Mouse (Mus musculus): ENCODE data around the gene Slc26a5. TPM values are rescaled to one million over a fixed set of nuclear protein-coding genes. Genes with fewer than 3 reads are reported as not detected.

The Slc26a5 gene
- total and polyA plus RNA-seq, 3 experiments = not detected

- no peak for TF ChIP-seq POLR2AphosphoS5 (IDR thresholded peaks at IDR 0.05; ENCODE audit: borderline replicate concordance, low read depth, low read length)
- no peak for TF ChIP-seq E2F4 (IDR thresholded peaks at IDR 0.05; ENCODE audit: borderline replicate concordance, low read depth, low read length)
- TF ChIP-seq ELF1 (IDR thresholded peaks at IDR 0.05; ENCODE audit: low read depth, low read length) = no peak
- TF ChIP-seq BHLHE40 (IDR thresholded peaks at IDR 0.05; ENCODE audit: borderline replicate concordance, low read depth, low read length) = peak; percentile 28; the same call in 1 of the 2 replicates
- 0 out of 2 replicates have a peak, but pooled peaks have one; percentile 33 for TF ChIP-seq ZNF384 (IDR thresholded peaks at IDR 0.05; ENCODE audit: low read depth, low read length)
- TF ChIP-seq NELFE (IDR thresholded peaks at IDR 0.05; ENCODE audit: low read depth, low read length) = no peak
- TF ChIP-seq HCFC1 (IDR thresholded peaks at IDR 0.05; ENCODE audit: low read depth, low read length) = no peak; the same call in 1 of the 2 replicates
- no peak for TF ChIP-seq MAZ (IDR thresholded peaks at IDR 0.05; ENCODE audit: low read depth, low read length)
- TF ChIP-seq GATA1 (IDR thresholded peaks at IDR 0.05; ENCODE audit: low read depth, low read length) = peak; percentile 38
- TF ChIP-seq MYB (IDR thresholded peaks at IDR 0.05; ENCODE audit: low read depth, low read length) = no peak
- TF ChIP-seq SIN3A (IDR thresholded peaks at IDR 0.05; ENCODE audit: low read length) = peak; percentile 78; the same call in 1 of the 2 replicates
- TF ChIP-seq USF1 (IDR thresholded peaks at IDR 0.05; ENCODE audit: low read depth, low read length) = peak; percentile 77
- TF ChIP-seq TAL1 (IDR thresholded peaks at IDR 0.05; ENCODE audit: low read length) = no peak
- TF ChIP-seq ETS1 (IDR thresholded peaks at IDR 0.05; ENCODE audit: low read depth, low read length) = 0 out of 2 replicates have a peak, but pooled peaks have one; percentile 10
Measured at GRCm38 (mm10) chr5:21787186-21788105, 78.0 kb downstream of the Slc26a5 start (continued).

- Histone ChIP-seq H3K27me3 (ENCODE audit: control insufficient read depth in 1 of 2, insufficient read depth in 2 of 2, low read length in 2 of 2) (no peaks in the 10 kb centered on the region), H3K4me1 (ENCODE audit: control insufficient read depth in 1 of 2, insufficient read depth in 2 of 2, low read length in 2 of 2) (peaks cover 7 to 29% of the 10 kb centered on the region in 2 experiments)
- peak; percentile 99 for DNase-seq (ENCODE audit: low read depth, low spot score)
- TF ChIP-seq TCF12 (IDR thresholded peaks at IDR 0.05; ENCODE audit: low read depth, low read length) (peak; percentile 78), MYC (IDR thresholded peaks at IDR 0.05; ENCODE audit: low read depth, low read length) (peak; percentile 91), USF2 (IDR thresholded peaks at IDR 0.05; ENCODE audit: borderline replicate concordance in 1 of 2, insufficient read depth in 1 of 2, low read depth in 1 of 2, low read length in 2 of 2) (no peak), MAZ (IDR thresholded peaks at IDR 0.05; ENCODE audit: low read depth, low read length) (no peak), POLR2AphosphoS2 (IDR thresholded peaks at IDR 0.05; ENCODE audit: low read length) (peak; percentile 90), MAFK (IDR thresholded peaks at IDR 0.05; ENCODE audit: borderline replicate concordance, low read depth, low read length) (0 out of 2 replicates have a peak, but pooled peaks have one; percentile 14), MXI1 (IDR thresholded peaks at IDR 0.05; ENCODE audit: low read depth, low read length) (peak; percentile 96), EP300 (IDR thresholded peaks at IDR 0.05; ENCODE audit: low read depth in 1 of 2, low read length in 2 of 2) (peak in 1 of 2 experiments; percentile 18; a peak in 1 of 4 replicates), E2F4 (IDR thresholded peaks at IDR 0.05; ENCODE audit: borderline replicate concordance, low read depth, low read length) (peak; percentile 77; the same call in 1 of the 2 replicates), ZNF384 (IDR thresholded peaks at IDR 0.05; ENCODE audit: low read depth, low read length) (0 out of 2 replicates have a peak, but pooled peaks have one; percentile 24), RCOR1 (IDR thresholded peaks at IDR 0.05; ENCODE audit: low read depth, low read length) (no peak; the same call in 1 of the 2 replicates), TAL1 (IDR thresholded peaks at IDR 0.05; ENCODE audit: low read length) (no peak), CTCF (IDR thresholded peaks at IDR 0.05 in 2 of 3, conservative IDR thresholded peaks at IDR 0.05 in 1 of 3; ENCODE audit: control insufficient read depth in 1 of 3, insufficient read depth in 1 of 3, low read depth in 2 of 3, low read length in 3 of 3, poor library complexity in 1 of 3, severe bottlenecking in 1 of 3) (no peak), CHD2 (IDR thresholded peaks at IDR 0.05; ENCODE audit: low read length) (no peak), TBP (IDR thresholded peaks at IDR 0.05; ENCODE audit: low read depth, low read length) (peak; percentile 91), HCFC1 (IDR thresholded peaks at IDR 0.05; ENCODE audit: low read depth, low read length) (peak; percentile 93), MYB (IDR thresholded peaks at IDR 0.05; ENCODE audit: low read depth, low read length) (no peak), NELFE (IDR thresholded peaks at IDR 0.05; ENCODE audit: low read depth, low read length) (peak; percentile 93), RAD21 (IDR thresholded peaks at IDR 0.05; ENCODE audit: low read depth, low read length) (no peak), MEF2A (IDR thresholded peaks at IDR 0.05; ENCODE audit: extremely low read depth, insufficient replicate concordance, low read depth, low read length, poor library complexity, severe bottlenecking) (no peak), POLR2AphosphoS5 (IDR thresholded peaks at IDR 0.05; ENCODE audit: borderline replicate concordance, low read depth, low read length) (peak; percentile 47; the same call in 1 of the 2 replicates), SIN3A (IDR thresholded peaks at IDR 0.05; ENCODE audit: low read length) (peak; percentile 86)
Measured at GRCm38 (mm10) chr5:21786258-21787185, 78.9 kb downstream of the Slc26a5 start.

More at GRCm38 (mm10) chr5:21786258-21787185, 78.9 kb downstream of the Slc26a5 start:
- Histone ChIP-seq H3K4me3 (ENCODE audit: control insufficient read depth in 1 of 2, insufficient read depth in 1 of 2, low read depth in 2 of 2, low read length in 2 of 2) (peak overlapping the region; percentile 83 to 95), H3K9ac (ENCODE audit: control insufficient read depth, low read depth, low read length, poor library complexity, severe bottlenecking) (peak overlapping the region; percentile 91), H3K27ac (ENCODE audit: control insufficient read depth, low read depth, low read length) (peak overlapping the region; percentile 94), H3K79me2 (ENCODE audit: control insufficient read depth, insufficient read depth, low read length, poor library complexity) (peaks cover 73% of the 10 kb centered on the region), H3K9me3 (replicated peaks; ENCODE audit: insufficient read depth, low read length) (no peaks in the 10 kb centered on the region), H3K36me3 (ENCODE audit: control insufficient read depth in 1 of 2, insufficient read depth in 2 of 2, low read length in 2 of 2) (peaks cover 10 to 47% of the 10 kb centered on the region in 2 experiments)

All from MEL (cell line).